Mouse (Mus musculus) thymus, postnatal 14 days (tissue): ENCODE measurements around the gene Sv2b.
"Not testable (repeated sequence)": the region's sequence is repeated elsewhere in the genome, so short reads cannot be mapped to it uniquely, and the experiment has no call there.

Source experiments
- DNase-seq: peaks from one replicate; pipeline ENCODE4 v3.0.0; 2021

Sv2b gene

GRCm38 (mm10) chr7:75207965-75208644 is 101.0 kb downstream of the Sv2b start:
- DNase-seq: no peak

DNA sequence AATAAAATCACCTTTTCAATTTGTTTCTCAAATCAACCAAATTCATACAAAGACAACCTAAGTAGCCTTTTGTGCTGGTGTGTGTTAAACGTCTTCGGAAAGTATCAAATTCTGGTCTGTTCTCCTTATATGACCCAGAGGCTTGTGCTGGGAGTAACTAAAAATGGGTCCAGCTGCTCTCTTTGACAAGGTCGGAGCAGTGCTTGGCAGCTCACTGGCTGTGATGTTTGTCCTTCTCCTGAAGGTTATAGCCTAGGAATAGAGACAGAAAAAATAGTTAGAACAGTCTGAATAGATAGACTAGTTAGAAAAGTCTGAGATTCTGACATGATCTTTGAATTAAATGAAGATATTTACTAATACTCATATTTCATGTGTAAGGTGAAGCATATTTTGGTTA is 102.4 kb downstream of the Sv2b start:
- DNase-seq: no peak

DNA sequence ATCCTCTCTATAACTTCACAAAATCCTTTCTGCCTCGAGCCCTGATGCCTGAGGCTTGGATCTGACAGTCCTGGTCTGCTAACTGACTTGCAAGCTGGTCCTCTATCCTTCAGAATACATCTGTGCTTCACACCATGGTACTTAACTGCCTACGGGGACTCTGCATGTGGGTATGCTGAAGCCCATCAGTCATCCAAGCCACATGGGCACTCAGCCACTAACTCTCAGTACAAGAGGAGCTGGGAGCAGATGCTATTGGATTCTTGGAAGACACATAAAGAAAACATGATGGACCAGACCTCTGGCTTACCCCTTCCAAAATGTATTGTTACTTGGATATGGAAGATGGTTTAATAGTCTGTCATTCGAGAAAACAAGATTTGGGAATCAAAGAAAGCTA is 103.7 kb downstream of the Sv2b start:
- DNase-seq: no peak

GRCm38 (mm10) chr7:75194919-75195230 is 114.2 kb downstream of the Sv2b start:
- DNase-seq: not testable (repeated sequence)

- DNase-seq: no peak
These were observed 114.7 kb downstream of the Sv2b start for GRCm38 (mm10) chr7:75194158-75194918.

- DNase-seq: no peak
These were observed 118.9 kb downstream of the Sv2b start for GRCm38 (mm10) chr7:75190192-75190591.

DNA sequence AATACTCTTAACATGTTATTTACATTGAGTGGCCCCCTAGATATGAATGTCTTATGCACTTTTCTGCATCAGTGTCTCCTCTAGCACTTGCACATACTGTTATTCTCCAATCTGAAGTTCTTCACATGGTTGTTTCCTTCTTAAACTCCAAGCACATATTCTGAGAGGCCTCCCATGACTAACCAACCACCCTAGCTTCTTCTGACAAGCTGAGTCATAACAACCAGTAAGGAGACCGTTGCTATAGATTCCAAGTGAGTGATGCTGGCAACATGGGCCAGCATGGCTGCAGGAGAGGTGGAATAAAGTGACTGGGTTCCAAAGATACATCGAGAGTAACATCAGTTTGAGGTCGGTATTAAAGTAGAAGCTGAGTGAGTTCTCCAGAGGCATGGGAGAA is 134.0 kb downstream of the Sv2b start:
- DNase-seq: no peak

GRCm38 (mm10) chr7:75167481-75167880 is 141.6 kb downstream of the Sv2b start:
- DNase-seq: no peak

GRCm38 (mm10) chr7:75147174-75147573 is 161.9 kb downstream of the Sv2b start:
- DNase-seq: no peak

- DNase-seq: no peak
These were observed 166.3 kb downstream of the Sv2b start for GRCm38 (mm10) chr7:75142800-75143199.

- no peak for DNase-seq
These were observed 167.0 kb downstream of the Sv2b start for GRCm38 (mm10) chr7:75141919-75142700.

- no peak for DNase-seq
These were observed 169.8 kb downstream of the Sv2b start for GRCm38 (mm10) chr7:75139306-75139705.

- peak; percentile 28 for DNase-seq
These were observed 174.1 kb downstream of the Sv2b start for GRCm38 (mm10) chr7:75134710-75135617.

DNA sequence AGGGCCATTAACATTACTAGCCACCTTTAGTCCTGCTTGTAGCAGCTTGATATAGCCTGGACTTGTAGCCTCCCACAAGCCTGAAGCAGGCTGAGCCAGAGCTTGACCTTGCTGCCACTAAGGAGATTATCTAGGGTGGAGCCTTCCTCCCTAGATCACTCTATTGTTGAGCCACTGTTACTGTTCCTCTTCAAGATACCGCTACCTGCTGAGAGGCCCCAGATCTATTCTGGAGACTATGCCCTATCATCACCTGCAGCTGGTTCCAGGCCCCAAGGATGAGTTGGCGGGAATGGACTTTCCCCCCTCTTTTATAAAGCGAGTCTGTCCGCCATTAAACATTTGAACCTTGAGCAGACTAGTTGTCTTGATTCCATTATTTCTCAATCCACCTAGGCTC is 181.0 kb downstream of the Sv2b start:
- no peak for DNase-seq

- no peak for DNase-seq
These were observed 185.0 kb downstream of the Sv2b start for GRCm38 (mm10) chr7:75124067-75124466.

DNA sequence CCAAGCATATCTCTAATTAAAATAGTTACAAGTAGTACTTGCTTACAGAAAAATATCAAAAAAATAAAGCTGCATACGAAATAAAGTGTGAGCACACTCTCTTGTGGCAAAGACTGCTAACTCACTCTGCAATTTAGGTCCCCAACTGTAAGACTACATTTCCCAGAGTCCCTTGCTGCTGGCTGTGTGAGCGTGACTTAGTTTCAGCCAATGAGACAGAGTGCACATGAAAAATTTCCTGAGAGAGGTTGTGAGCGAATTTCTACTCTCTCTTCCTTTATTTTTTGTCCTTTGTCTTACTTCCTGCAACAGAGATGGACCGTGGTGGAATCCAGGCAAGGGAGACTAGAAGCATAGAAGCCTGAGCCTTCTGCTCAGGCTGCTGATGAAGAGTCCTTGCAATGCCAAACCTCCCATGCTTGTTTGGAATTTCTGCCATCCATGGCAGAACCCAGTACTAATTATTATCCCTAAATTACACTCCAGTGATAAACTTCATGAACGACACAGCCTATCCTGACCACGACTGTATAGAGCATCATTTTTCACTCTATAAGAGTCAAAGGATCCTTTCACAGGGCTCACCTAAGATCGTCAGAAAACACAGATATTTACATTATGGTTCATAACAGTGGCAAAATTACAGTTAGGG is 190.9 kb downstream of the Sv2b start:
- peak; percentile 57 for DNase-seq

DNA sequence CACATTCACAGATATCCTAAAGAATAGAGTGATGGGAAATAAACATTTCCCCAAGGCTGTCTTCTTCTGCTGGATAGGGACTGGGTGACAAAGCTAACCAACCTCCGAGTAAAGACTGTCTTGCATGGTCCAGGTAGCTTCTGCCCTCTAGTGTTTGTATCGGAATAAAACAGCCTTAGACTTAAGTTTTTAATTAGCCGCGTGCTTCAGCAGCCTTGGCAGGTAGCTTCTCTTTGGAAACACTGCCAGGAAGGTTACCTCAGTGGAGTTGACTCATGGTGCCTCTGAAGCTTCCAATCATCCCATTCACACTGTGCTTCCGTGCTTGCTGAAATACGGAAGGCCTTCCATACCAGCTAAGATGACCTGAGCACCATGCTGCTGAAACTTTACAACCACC is 198.4 kb downstream of the Sv2b start:
- peak; percentile 18 for DNase-seq

GRCm38 (mm10) chr7:75107441-75107840 is 201.6 kb downstream of the Sv2b start:
- peak; percentile 12 for DNase-seq

DNA sequence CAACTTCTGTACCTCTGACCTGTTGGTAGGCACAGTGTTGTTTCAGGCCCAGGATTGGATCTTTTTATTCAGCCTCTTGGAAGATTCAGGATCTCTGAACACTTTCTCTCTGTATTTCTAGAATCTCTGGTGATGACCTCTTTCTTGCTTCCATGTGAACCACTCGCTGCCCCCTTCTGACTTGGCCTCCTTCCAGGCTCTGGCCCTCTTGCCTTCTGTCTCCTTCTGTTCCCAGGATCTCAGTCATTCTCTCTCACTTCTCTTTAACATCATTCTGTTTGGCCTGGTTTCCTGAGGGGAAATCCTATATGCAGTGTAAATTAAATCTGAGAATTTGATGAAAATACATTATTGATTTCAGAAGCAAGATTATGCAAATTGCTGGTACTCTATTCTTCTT is 205.2 kb downstream of the Sv2b start:
- DNase-seq: no peak

GRCm38 (mm10) chr7:75102536-75103332 is 206.3 kb downstream of the Sv2b start:
- no peak for DNase-seq

DNA sequence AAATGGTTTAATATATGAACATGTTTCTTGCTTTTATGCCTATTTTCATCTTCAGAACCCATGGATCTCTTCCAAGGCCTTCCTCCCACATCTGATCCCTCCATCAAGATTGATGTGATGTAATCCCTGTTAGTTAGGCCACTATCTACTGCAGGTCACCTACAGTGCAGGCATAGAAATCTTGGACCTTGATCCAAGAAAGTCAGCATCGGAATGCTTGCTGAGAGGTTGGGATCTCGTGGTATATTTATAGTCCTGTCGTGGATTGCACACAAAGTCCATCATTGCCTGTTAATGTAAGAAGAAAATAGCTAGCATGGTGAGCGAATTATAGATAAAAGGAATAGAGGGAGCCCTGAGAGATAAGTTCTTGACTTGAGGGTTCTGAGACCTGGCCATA is 223.6 kb downstream of the Sv2b start:
- no peak for DNase-seq
